ENCODE assay signal across 11 mouse cellular contexts in genomic region chr4:138670093-138670889, GRCm38 (mm10). TPM values are rescaled to one million over a fixed set of nuclear protein-coding genes. Genes with fewer than 3 reads are reported as not detected.
"Had no signal": no experiment of that assay in that cellular context is flagged by ENCODE, and none has a peak within 500 bp of the region (broad histone marks: within the 10 kb centered on the region; RNA-seq: fewer than 3 reads in every experiment).

No protein-coding gene starts in this region.

- H3K4me3 ChIP-seq: midbrain, embryonic 10.5 days; midbrain, embryonic 12.5 days; neural tube, embryonic 12.5 days had no signal

- H3K27ac ChIP-seq: midbrain, embryonic 10.5 days; midbrain, embryonic 12.5 days; neural tube, embryonic 12.5 days had no signal

- H3K4me2 ChIP-seq: lung, embryonic 14.5 days; midbrain, embryonic 12.5 days; neural tube, embryonic 12.5 days had no signal

- H3K9me3 ChIP-seq: midbrain, embryonic 10.5 days; midbrain, embryonic 12.5 days; neural tube, embryonic 12.5 days had no signal

- ATAC-seq: midbrain, embryonic 16.5 days had no signal

- H3K4me1 ChIP-seq: neural tube, embryonic 12.5 days had no signal

- H3K9ac ChIP-seq: lung, embryonic 14.5 days; midbrain, embryonic 12.5 days; neural tube, embryonic 12.5 days had no signal

- H3K36me3 ChIP-seq: midbrain, embryonic 10.5 days; midbrain, embryonic 12.5 days; neural tube, embryonic 12.5 days had no signal

RNA-seq across cellular contexts. Expression of gene Vwa5b1, which starts 34.6 kb away (rescaled TPM):
- total RNA-seq: megakaryocyte, adult 5-6 weeks; neutrophil, adult 5-6 weeks had no signal
- polyA plus RNA-seq: liver, embryonic 16.5 days; thymus, postnatal 0 days had no signal

RNA-seq across cellular contexts. Expression of gene Pla2g2c, which starts 54.3 kb away (rescaled TPM):
- total RNA-seq: megakaryocyte, adult 5-6 weeks; megakaryocyte-erythroid progenitor cell, adult 5-6 weeks; neutrophil, adult 5-6 weeks had no signal
- polyA plus RNA-seq: liver, embryonic 16.5 days; urinary bladder, adult 2 months had no signal
